Comparison of ENCODE assay signal across 9 mouse cellular contexts in the genomic region with DNA sequence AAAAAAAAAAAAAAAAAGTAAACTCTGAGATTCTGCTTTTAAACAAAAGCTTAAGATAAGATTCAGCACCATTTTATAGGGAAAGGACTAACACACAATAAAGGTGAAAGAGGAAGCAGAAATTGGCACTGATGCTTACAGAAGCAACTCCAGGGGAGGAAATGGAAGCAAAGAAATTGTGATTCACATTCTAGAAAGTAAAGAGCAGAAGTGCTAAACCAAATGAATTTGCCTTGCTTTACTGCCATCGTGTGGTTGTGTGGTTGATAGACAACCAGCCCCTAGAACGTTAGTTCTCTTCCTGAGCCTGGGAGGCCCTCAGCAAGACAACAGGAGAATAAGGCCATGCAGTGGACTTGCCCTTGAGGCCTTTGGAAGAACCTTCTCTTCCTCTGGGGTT. TPM values are rescaled to one million over a fixed set of nuclear protein-coding genes. Genes with fewer than 3 reads are reported as not detected.
A peak's percentile ranks its signal among the peaks of the same experiment; 100 is the strongest.
DNase-seq lines count a peak whose midpoint lies in the region; ATAC-seq and TF ChIP-seq lines count a peak whose summit lies in the region.
"Had no signal": no experiment of that assay in that cellular context is flagged by ENCODE, and none has a peak within 500 bp of the region (broad histone marks: within the 10 kb centered on the region; RNA-seq: fewer than 3 reads in every experiment).

No protein-coding gene starts in this region.

- peak; percentile 4 for DNase-seq in kidney, adult 18-20 months
- DNase-seq in R1 (ENCODE audit: low read depth, low spot score) = peak; percentile 38
- peak; percentile 44 for DNase-seq in kidney, postnatal 10 days
- DNase-seq in liver, postnatal 0 days = peak; percentile 17
- peak; percentile 8 for DNase-seq in right cerebral cortex, postnatal 25 days
- no peak for DNase-seq in ovary, postnatal 10 days (ENCODE audit: low spot score)
- DNase-seq: liver, embryonic 13.5 days had no signal

- 11% methylated on average over 2 of the region's 2 CpGs for WGBS in kidney, embryonic 14.5 days
- 7% methylated on average over 2 of the region's 2 CpGs for WGBS in liver, postnatal 0 days (ENCODE audit: insufficient replicate concordance)

- H3K36me3 ChIP-seq in kidney, embryonic 14.5 days (ENCODE audit: control insufficient read depth, insufficient read depth, low read length) = no peaks in the 10 kb centered on the region
- no peaks in the 10 kb centered on the region for H3K36me3 ChIP-seq in liver, postnatal 0 days (replicated peaks; ENCODE audit: insufficient read depth, low read length)
- H3K36me3 ChIP-seq: liver, embryonic 13.5 days had no signal

- H3K4me1 ChIP-seq in kidney, embryonic 14.5 days (ENCODE audit: control insufficient read depth, insufficient read depth, low read length) = no peaks in the 10 kb centered on the region
- no peaks in the 10 kb centered on the region for H3K4me1 ChIP-seq in cortical plate, adult 2 months (ENCODE audit: control insufficient read depth, insufficient read depth, low read length)
- no peaks in the 10 kb centered on the region for H3K4me1 ChIP-seq in liver, postnatal 0 days (ENCODE audit: insufficient read depth)
- H3K4me1 ChIP-seq: liver, embryonic 13.5 days had no signal

- no peak overlapping the region for H3K4me3 ChIP-seq in kidney, embryonic 14.5 days (ENCODE audit: low read length)
- no peak overlapping the region for H3K4me3 ChIP-seq in cortical plate, adult 2 months (ENCODE audit: insufficient read depth, low read length)
- no peak overlapping the region for H3K4me3 ChIP-seq in liver, postnatal 0 days (ENCODE audit: low read depth, low read length)
- H3K4me3 ChIP-seq: liver, embryonic 13.5 days had no signal

- H3K27me3 ChIP-seq in kidney, embryonic 14.5 days (ENCODE audit: control insufficient read depth, insufficient read depth, low read length) = no peaks in the 10 kb centered on the region
- H3K27me3 ChIP-seq in liver, postnatal 0 days (ENCODE audit: insufficient read depth, low read length) = no peaks in the 10 kb centered on the region
- H3K27me3 ChIP-seq: liver, embryonic 13.5 days had no signal

- TF ChIP-seq CTCF in cortical plate, adult 2 months (IDR thresholded peaks at IDR 0.05; ENCODE audit: extremely low read depth, insufficient read depth, low read length) = peak; percentile 51
- TF ChIP-seq CTCF in liver, postnatal 0 days (IDR thresholded peaks at IDR 0.05; ENCODE audit: low read depth) = peak; percentile 62

- H3K9me3 ChIP-seq in kidney, embryonic 14.5 days (ENCODE audit: control insufficient read depth, low read length) = no peaks in the 10 kb centered on the region
- H3K9me3 ChIP-seq in liver, postnatal 0 days (ENCODE audit: low read length) = no peaks in the 10 kb centered on the region
- H3K9me3 ChIP-seq: liver, embryonic 13.5 days had no signal

- H3K27ac ChIP-seq in kidney, embryonic 14.5 days (ENCODE audit: low read depth, low read length) = no peak overlapping the region
- H3K27ac ChIP-seq in cortical plate, adult 2 months (ENCODE audit: insufficient read depth, low read length) = no peak overlapping the region
- no peak overlapping the region for H3K27ac ChIP-seq in liver, postnatal 0 days (ENCODE audit: low read depth)
- H3K27ac ChIP-seq: liver, embryonic 13.5 days had no signal

- H3K4me2 ChIP-seq in kidney, embryonic 14.5 days (replicated peaks; ENCODE audit: low read depth, low read length) = no peak overlapping the region
- no peak overlapping the region for H3K4me2 ChIP-seq in liver, postnatal 0 days (ENCODE audit: low read depth, low read length)
- H3K4me2 ChIP-seq: liver, embryonic 13.5 days had no signal

- no peak for TF ChIP-seq EP300 in liver, postnatal 0 days (IDR thresholded peaks at IDR 0.05; ENCODE audit: low read depth)

- no peak for ATAC-seq in kidney, embryonic 14.5 days (ENCODE audit: low FRiP score, low TSS enrichment)
- ATAC-seq in liver, postnatal 0 days = no peak

- no peak overlapping the region for H3K9ac ChIP-seq in kidney, embryonic 14.5 days (ENCODE audit: low read depth, low read length)
- no peak overlapping the region for H3K9ac ChIP-seq in liver, postnatal 0 days (replicated peaks)
- H3K9ac ChIP-seq: liver, embryonic 13.5 days had no signal

- TF ChIP-seq POLR2A in cortical plate, adult 2 months (IDR thresholded peaks at IDR 0.05; ENCODE audit: extremely low read depth, insufficient read depth, low read length) = no peak

RNA-seq across cellular contexts. Expression of gene Lhfpl1, which starts 41.7 kb away (rescaled TPM):
- 0.91 and 2.3 TPM in 2 replicates for polyA plus RNA-seq in kidney, embryonic 14.5 days (2014; fragmentation: Nextera tagmentation; extraction: Ambion mirVana)
- 0.08 and 0.10 TPM in 2 replicates for polyA plus RNA-seq in cortical plate, adult 2 months (2012; rRNA removed)
- not detected in 2 replicates for polyA plus RNA-seq in liver, postnatal 0 days (2015; fragmentation: Nextera tagmentation; extraction: Ambion mirVana)
